In genomic region chr7:48991911-48992552, GRCm38 (mm10) we compare ENCODE assay signal across 10 mouse cellular contexts.
DNase-seq lines count a peak whose midpoint lies in the region; ATAC-seq lines count a peak whose summit lies in the region.
"Had no signal": no experiment of that assay in that cellular context is flagged by ENCODE, and none has a peak within 500 bp of the region (broad histone marks: within the 10 kb centered on the region; RNA-seq: fewer than 3 reads in every experiment).

No protein-coding gene starts in this region.

- no peak overlapping the region for H3K4me3 ChIP-seq in kidney, embryonic 15.5 days (replicated peaks)
- no peak overlapping the region for H3K4me3 ChIP-seq in liver, embryonic 11.5 days (ENCODE audit: low read depth, low read length)
- H3K4me3 ChIP-seq in forebrain, embryonic 11.5 days (ENCODE audit: low read depth, low read length), result no peak overlapping the region
- H3K4me3 ChIP-seq: embryonic facial prominence, embryonic 13.5 days had no signal

- no peak for DNase-seq in kidney, adult 9 months
- peak; percentile 87 for DNase-seq in c-Kit-positive CD71-positive TER-119-positive erythroid progenitor cells, embryonic 14.5 days (ENCODE audit: low spot score)
- DNase-seq in liver, embryonic 11.5 days (ENCODE audit: low spot score), result peak; percentile 68
- DNase-seq in spleen, postnatal 36 days (ENCODE audit: low spot score in 2 of 2), result peak; percentile 39 to 65
- DNase-seq in gastrocnemius, adult 18-20 months (ENCODE audit: low spot score), result no peak
- DNase-seq in forebrain, embryonic 11.5 days (ENCODE audit: low spot score), result no peak
- DNase-seq: cerebellum, adult 11-12 months had no signal

- H3K9ac ChIP-seq in kidney, embryonic 15.5 days, result no peak overlapping the region
- peak overlapping the region; percentile 17; the same call in 1 of the 2 replicates for H3K9ac ChIP-seq in liver, embryonic 11.5 days (ENCODE audit: low read depth, low read length)
- H3K9ac ChIP-seq in forebrain, embryonic 11.5 days (ENCODE audit: low read length), result no peak overlapping the region
- H3K9ac ChIP-seq: embryonic facial prominence, embryonic 13.5 days had no signal

- H3K27me3 ChIP-seq in kidney, embryonic 15.5 days, result peaks cover 9% of the 10 kb centered on the region; the same call in 1 of the 2 replicates
- peaks cover 8% of the 10 kb centered on the region; the same call in 1 of the 2 replicates for H3K27me3 ChIP-seq in liver, embryonic 11.5 days (replicated peaks; ENCODE audit: control insufficient read depth, insufficient read depth, low read length)
- no peaks in the 10 kb centered on the region for H3K27me3 ChIP-seq in forebrain, embryonic 11.5 days (ENCODE audit: control insufficient read depth, insufficient read depth, low read length)

- H3K4me2 ChIP-seq in kidney, embryonic 15.5 days, result no peak overlapping the region
- H3K4me2 ChIP-seq in liver, embryonic 11.5 days, result peak overlapping the region; percentile 58
- H3K4me2 ChIP-seq in forebrain, embryonic 11.5 days (ENCODE audit: low read depth, low read length, severe bottlenecking), result no peak overlapping the region
- H3K4me2 ChIP-seq: embryonic facial prominence, embryonic 13.5 days had no signal

- no peaks in the 10 kb centered on the region for H3K9me3 ChIP-seq in kidney, embryonic 15.5 days (replicated peaks)
- H3K9me3 ChIP-seq in liver, embryonic 11.5 days (ENCODE audit: control insufficient read depth, low read length), result no peaks in the 10 kb centered on the region
- H3K9me3 ChIP-seq in forebrain, embryonic 11.5 days (ENCODE audit: control insufficient read depth, low read length), result no peaks in the 10 kb centered on the region
- H3K9me3 ChIP-seq: embryonic facial prominence, embryonic 13.5 days had no signal

- H3K36me3 ChIP-seq in kidney, embryonic 15.5 days, result no peaks in the 10 kb centered on the region
- H3K36me3 ChIP-seq in liver, embryonic 11.5 days (ENCODE audit: control insufficient read depth, insufficient read depth, low read length), result no peaks in the 10 kb centered on the region
- no peaks in the 10 kb centered on the region for H3K36me3 ChIP-seq in forebrain, embryonic 11.5 days (ENCODE audit: control insufficient read depth, insufficient read depth, low read length)
- H3K36me3 ChIP-seq: embryonic facial prominence, embryonic 13.5 days had no signal

- ATAC-seq in kidney, embryonic 15.5 days (replicated peaks; ENCODE audit: low FRiP score), result peak; percentile 74; the same call in 1 of the 2 replicates
- ATAC-seq in liver, embryonic 11.5 days (replicated peaks; ENCODE audit: low FRiP score), result peak; percentile 97
- ATAC-seq in forebrain, embryonic 11.5 days (replicated peaks; ENCODE audit: low FRiP score), result no peak
- ATAC-seq: activated CD4-positive, CD25-positive, alpha-beta regulatory T cell, adult 4 months had no signal

- 39% methylated on average over 8 of the region's 8 CpGs for WGBS in kidney, embryonic 15.5 days
- 22% methylated on average over 8 of the region's 8 CpGs for WGBS in liver, embryonic 11.5 days
- 61% methylated on average over 8 of the region's 8 CpGs for WGBS in forebrain, embryonic 11.5 days

- no peak overlapping the region for H3K27ac ChIP-seq in kidney, embryonic 15.5 days
- peak overlapping the region; percentile 49 for H3K27ac ChIP-seq in liver, embryonic 11.5 days (ENCODE audit: low read depth, low read length)
- no peak overlapping the region for H3K27ac ChIP-seq in forebrain, embryonic 11.5 days (ENCODE audit: low read depth, low read length)
- H3K27ac ChIP-seq: embryonic facial prominence, embryonic 13.5 days had no signal

- no peaks in the 10 kb centered on the region for H3K4me1 ChIP-seq in kidney, embryonic 15.5 days
- H3K4me1 ChIP-seq in liver, embryonic 11.5 days (replicated peaks; ENCODE audit: control insufficient read depth, insufficient read depth, low read length), result peaks cover 14% of the 10 kb centered on the region
- peaks cover 12% of the 10 kb centered on the region for H3K4me1 ChIP-seq in forebrain, embryonic 11.5 days (replicated peaks; ENCODE audit: control insufficient read depth, insufficient read depth, low read length)

Comparison
In these comparisons a context has a peak if more than half of its experiments do, and no peak if none do; other contexts are left out.
1. DNase-seq: peak in c-Kit-positive CD71-positive TER-119-positive erythroid progenitor cells, embryonic 14.5 days (single experiment), liver, embryonic 11.5 days (single experiment) and spleen, postnatal 36 days (2 of 2); none in kidney, adult 9 months (single experiment), gastrocnemius, adult 18-20 months (single experiment) and forebrain, embryonic 11.5 days (single experiment).